Mouse (Mus musculus) testis, adult 2 months (tissue): ENCODE data around the gene Plekhg5. TPM values are rescaled to one million over a fixed set of nuclear protein-coding genes. Genes with fewer than 3 reads are reported as not detected.

Source experiments
- H3K27ac ChIP-seq: fragments of 200-500 bp; 2 replicates; pipeline ENCODE4 v1.5.1; 2012; ENCODE audit warnings: low read depth, low read length; ENCODE audit not compliant: control insufficient read depth, insufficient read depth
- H3K27me3 ChIP-seq: fragments of 200-500 bp; 2 replicates; pipeline ENCODE4 v1.6.1; 2012; ENCODE audit warnings: mild to moderate bottlenecking, low read length, moderate library complexity; ENCODE audit not compliant: control insufficient read depth, insufficient read depth
- H3K36me3 ChIP-seq: fragments of 200-500 bp; 2 replicates; pipeline ENCODE4 v1.6.1; 2012; ENCODE audit warnings: mild to moderate bottlenecking, low read length; ENCODE audit not compliant: control insufficient read depth, insufficient read depth
- H3K4me1 ChIP-seq: fragments of 200-500 bp; 2 replicates; pipeline ENCODE4 v1.6.1; 2012; ENCODE audit warnings: low read length; ENCODE audit not compliant: control insufficient read depth, insufficient read depth
- H3K4me3 ChIP-seq: fragments of 200-500 bp; 2 replicates; pipeline ENCODE4 v1.5.1; 2012; ENCODE audit warnings: low read depth, mild to moderate bottlenecking, low read length, moderate library complexity, mixed read lengths; ENCODE audit not compliant: control insufficient read depth
- CTCF ChIP-seq: fragments of 200-500 bp; IDR thresholded peaks from 2 replicates; pipeline ENCODE4 v1.5.1; 2012; ENCODE audit warnings: low read depth, mild to moderate bottlenecking, inconsistent platforms, low read length, moderate library complexity; ENCODE audit not compliant: control insufficient read depth, insufficient read depth, insufficient replicate concordance
- POLR2A ChIP-seq: fragments of 200-500 bp; IDR thresholded peaks from 2 replicates; pipeline ENCODE4 v1.6.1; 2012; ENCODE audit warnings: low read depth, mild to moderate bottlenecking, inconsistent platforms, low read length, moderate library complexity; ENCODE audit not compliant: control insufficient read depth
- polyA plus RNA-seq: library from polyadenylated mRNA; depleted of rRNA; stranded (reverse); fragments of >200 nt; gene quantifications from 2 replicates; pipeline ENCODE4 v1.2.3, GENCODE M21; 2012

Gene Plekhg5
- polyA plus RNA-seq, 1 experiment, result 8.8 TPM

DNA sequence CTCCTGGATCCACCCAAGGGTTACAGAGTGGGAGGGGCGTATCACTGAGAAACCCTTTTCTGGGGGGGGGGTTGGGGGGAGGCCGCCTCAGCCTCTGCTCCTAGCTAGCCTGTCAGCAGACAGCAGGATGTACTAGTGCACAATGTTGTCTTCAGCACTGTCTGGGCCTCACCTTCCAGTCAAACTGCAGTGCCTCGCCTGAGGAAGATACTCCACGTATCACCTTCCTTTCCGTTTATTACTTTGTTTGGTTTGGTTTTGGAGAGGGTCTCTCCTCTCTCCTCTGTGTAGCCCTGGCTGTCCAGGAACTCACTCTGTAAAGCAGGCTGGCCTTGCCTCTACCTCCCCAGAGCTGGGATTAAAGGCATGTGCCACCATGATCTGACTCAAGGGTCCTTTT is 60.9 kb downstream of the Plekhg5 start:
- peaks cover 17% of the 10 kb centered on the region for H3K4me1 ChIP-seq

DNA sequence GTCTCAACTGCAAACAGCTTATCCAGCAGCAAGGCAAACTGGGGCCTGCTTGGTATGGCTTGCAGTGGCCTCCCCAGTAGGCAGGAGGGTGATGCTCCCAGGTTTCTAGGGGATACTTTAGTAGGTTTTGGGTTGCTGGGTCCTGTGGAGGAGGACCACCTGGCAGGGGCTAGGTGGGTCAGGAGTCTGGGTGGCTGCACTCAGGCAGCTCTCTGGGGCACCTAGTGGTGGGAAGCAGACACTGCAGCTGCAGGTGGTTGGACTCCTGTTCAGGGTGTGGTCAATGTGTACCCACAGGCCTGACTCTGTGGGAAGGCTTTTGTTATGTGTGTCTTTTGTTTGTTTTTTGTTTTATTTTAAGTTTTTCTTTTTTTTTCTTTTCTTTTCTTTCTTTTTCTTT is 62.2 kb downstream of the Plekhg5 start:
- Histone ChIP-seq H3K4me3 (no peak overlapping the region), H3K27ac (no peak overlapping the region), H3K27me3 (no peaks in the 10 kb centered on the region; the same call in 1 of the 2 replicates), H3K4me1 (peaks cover 25% of the 10 kb centered on the region), H3K36me3 (no peaks in the 10 kb centered on the region)
- TF ChIP-seq CTCF, result peak; percentile 87
- TF ChIP-seq POLR2A, result no peak

More for the DNA sequence above, 60.9 kb downstream of the Plekhg5 start:
- H3K27me3 ChIP-seq, result no peaks in the 10 kb centered on the region; the same call in 1 of the 2 replicates
- TF ChIP-seq POLR2A (no peak), CTCF (no peak)
- H3K4me3 ChIP-seq, result no peak overlapping the region
- no peak overlapping the region for H3K27ac ChIP-seq
- H3K36me3 ChIP-seq, result no peaks in the 10 kb centered on the region

DNA sequence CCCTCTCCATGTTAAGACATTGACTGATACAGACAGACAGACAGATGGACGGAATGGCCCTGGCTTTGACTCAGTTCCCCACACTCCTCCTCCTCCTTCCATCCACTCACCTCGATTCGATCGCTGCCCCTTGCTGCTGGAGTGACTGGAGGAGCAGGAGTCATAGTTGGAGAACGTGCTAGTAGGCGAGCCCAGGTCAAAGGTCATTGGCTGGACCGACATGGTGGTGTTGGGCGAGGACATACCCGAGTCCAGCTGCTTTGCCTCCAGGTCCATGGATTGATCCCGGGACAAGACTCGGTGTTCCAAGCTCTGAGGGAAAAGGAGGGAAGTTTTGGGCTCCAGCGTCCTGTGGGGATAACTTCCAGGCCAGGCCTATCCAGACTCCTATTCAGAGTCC is 63.1 kb downstream of the Plekhg5 start:
- H3K4me3 ChIP-seq, result no peak overlapping the region
- H3K27me3 ChIP-seq, result no peaks in the 10 kb centered on the region; the same call in 1 of the 2 replicates
- H3K36me3 ChIP-seq, result no peaks in the 10 kb centered on the region
- 0 out of 2 replicates have a peak, but pooled peaks have one; percentile 17 for TF ChIP-seq CTCF
- TF ChIP-seq POLR2A, result no peak
- H3K27ac ChIP-seq, result no peak overlapping the region
- peaks cover 25% of the 10 kb centered on the region for H3K4me1 ChIP-seq

DNA sequence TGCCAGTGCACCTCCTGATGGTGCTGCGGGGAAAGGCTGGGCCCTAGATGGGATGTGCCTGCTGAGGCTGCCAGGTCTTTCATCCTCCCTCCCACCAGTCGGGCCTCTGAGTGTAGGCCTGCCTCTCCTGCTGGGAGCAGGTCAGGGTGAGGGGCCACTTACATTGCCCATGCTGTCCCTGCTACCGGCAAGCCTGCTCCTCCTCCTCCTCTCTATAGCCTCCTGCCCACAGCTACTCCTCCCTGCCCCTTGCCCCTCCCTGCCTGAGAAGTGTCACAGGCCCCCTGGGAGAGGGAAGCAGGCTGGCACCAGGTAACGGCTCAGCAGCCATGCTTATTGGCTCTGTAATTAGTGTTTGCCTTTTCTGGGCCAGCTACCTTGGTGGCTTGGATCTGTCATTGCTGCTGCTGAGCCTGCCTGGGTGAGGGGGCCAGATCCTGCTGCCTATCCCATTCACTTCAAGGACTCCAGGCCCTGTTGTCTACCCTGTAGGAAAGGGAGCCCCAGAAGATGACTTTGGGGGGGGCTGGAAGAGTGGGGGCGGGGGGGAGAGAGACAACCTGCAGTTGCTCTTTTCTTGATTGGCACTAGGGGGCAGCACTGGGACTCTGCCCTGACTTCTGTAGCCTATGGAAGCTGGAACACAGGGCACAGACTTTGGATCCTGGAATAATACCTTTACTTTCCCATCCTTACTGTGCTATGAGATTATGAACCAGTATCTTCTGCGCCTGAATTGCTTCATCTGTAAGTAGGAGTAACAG is 64.0 kb downstream of the Plekhg5 start:
- Histone ChIP-seq H3K36me3 (no peaks in the 10 kb centered on the region), H3K27ac (no peak overlapping the region), H3K4me3 (no peak overlapping the region), H3K27me3 (no peaks in the 10 kb centered on the region; the same call in 1 of the 2 replicates), H3K4me1 (peaks cover 20% of the 10 kb centered on the region)
- TF ChIP-seq CTCF, result peak; percentile 45; the same call in 1 of the 2 replicates
- no peak for TF ChIP-seq POLR2A

DNA sequence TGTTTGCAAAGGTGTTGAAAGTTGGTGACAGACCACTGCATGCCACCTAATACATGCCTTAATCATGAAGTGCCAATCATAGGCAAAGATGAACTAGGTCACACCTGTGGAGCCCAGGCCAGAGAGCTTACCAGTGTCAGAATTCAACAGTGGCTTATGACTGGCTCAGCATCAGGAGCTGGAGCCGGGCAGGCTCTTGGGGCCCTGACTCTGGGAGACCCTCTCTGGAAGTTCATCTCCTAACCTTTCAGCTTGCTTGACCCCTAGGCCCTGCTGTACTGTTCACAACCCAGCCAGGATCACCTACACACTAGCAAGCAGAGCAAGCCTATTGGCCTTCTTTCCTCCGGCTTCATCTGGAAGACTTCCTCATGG is 64.6 kb downstream of the Plekhg5 start:
- Histone ChIP-seq H3K36me3 (no peaks in the 10 kb centered on the region), H3K4me1 (peaks cover 16% of the 10 kb centered on the region), H3K27me3 (no peaks in the 10 kb centered on the region; the same call in 1 of the 2 replicates), H3K27ac (no peak overlapping the region), H3K4me3 (no peak overlapping the region)
- TF ChIP-seq POLR2A (no peak), CTCF (no peak)

- peak overlapping the region; percentile 88 for H3K4me3 ChIP-seq
- H3K27ac ChIP-seq, result no peak overlapping the region
- H3K27me3 ChIP-seq, result no peaks in the 10 kb centered on the region
- H3K36me3 ChIP-seq, result no peaks in the 10 kb centered on the region
- H3K4me1 ChIP-seq, result peaks cover 10% of the 10 kb centered on the region
- no peak for TF ChIP-seq POLR2A
- TF ChIP-seq CTCF, result peak; percentile 96
Observed at GRCm38 (mm10) chr4:152138497-152139260, 66.4 kb downstream of the Plekhg5 start.

- Histone ChIP-seq H3K27me3 (no peaks in the 10 kb centered on the region), H3K27ac (no peak overlapping the region)
- no peak for TF ChIP-seq POLR2A
- peak; percentile 88; the same call in 1 of the 2 replicates for TF ChIP-seq CTCF
Observed at GRCm38 (mm10) chr4:152140441-152140840, 68.1 kb downstream of the Plekhg5 start.

More at GRCm38 (mm10) chr4:152140441-152140840, 68.1 kb downstream of the Plekhg5 start:
- Histone ChIP-seq H3K4me1 (peaks cover 10% of the 10 kb centered on the region), H3K4me3 (no peak overlapping the region), H3K36me3 (no peaks in the 10 kb centered on the region)
